Mouse (Mus musculus): Measurements from ENCODE around the gene Atp13a5. TPM values are rescaled to one million over a fixed set of nuclear protein-coding genes. Genes with fewer than 3 reads are reported as not detected.
A peak's percentile ranks its signal among the peaks of the same experiment; 100 is the strongest.

Atp13a5 gene
- under 1 TPM in 1 of 2 experiments, not detected in 1; 0.40 TPM for total RNA-seq (2021)
- long read RNA-seq, experiment 1, result 0 reads
- long read RNA-seq, experiment 2, result 0 reads

- DNase-seq (ENCODE audit: low spot score in 2 of 2), result no peak
These were observed at the start of gene Atp13a5 for GRCm38 (mm10) chr16:29378458-29378857. Atp13a5 (minus strand) TSS chr16:29378732.

GRCm38 (mm10) chr16:29414822-29415221, 36.3 kb upstream of the Atp13a5 start:
- DNase-seq (ENCODE audit: low spot score in 2 of 2), result no peak

GRCm38 (mm10) chr16:29407319-29407718, 28.8 kb upstream of the Atp13a5 start:
- DNase-seq (ENCODE audit: low spot score in 2 of 2), result no peak

- DNase-seq (ENCODE audit: low spot score in 2 of 2), result no peak
These were observed 20.5 kb upstream of the Atp13a5 start for GRCm38 (mm10) chr16:29399079-29399478.

- no peak for DNase-seq (ENCODE audit: low spot score in 2 of 2)
These were observed 6.2 kb upstream of the Atp13a5 start for GRCm38 (mm10) chr16:29384781-29385180.

- no peak for DNase-seq (ENCODE audit: low spot score in 2 of 2)
These were observed 3.9 kb downstream of the Atp13a5 start for GRCm38 (mm10) chr16:29374636-29375035.

GRCm38 (mm10) chr16:29331351-29332044, 47.0 kb downstream of the Atp13a5 start:
- DNase-seq (ENCODE audit: low spot score in 2 of 2), result no peak

GRCm38 (mm10) chr16:29330948-29331347, 47.6 kb downstream of the Atp13a5 start:
- DNase-seq (ENCODE audit: low spot score in 2 of 2), result no peak

- no peak for DNase-seq (ENCODE audit: low spot score in 2 of 2)
These were observed 49.3 kb downstream of the Atp13a5 start for GRCm38 (mm10) chr16:29329213-29329612.

- DNase-seq (ENCODE audit: low spot score in 2 of 2), result no peak
These were observed 50.6 kb downstream of the Atp13a5 start for GRCm38 (mm10) chr16:29327910-29328309.

- DNase-seq (ENCODE audit: low spot score in 2 of 2), result no peak
These were observed 53.2 kb downstream of the Atp13a5 start for GRCm38 (mm10) chr16:29325233-29325919.

GRCm38 (mm10) chr16:29320717-29321116, 57.8 kb downstream of the Atp13a5 start:
- no peak for DNase-seq (ENCODE audit: low spot score in 2 of 2)

GRCm38 (mm10) chr16:29315391-29315790, 63.1 kb downstream of the Atp13a5 start:
- no peak for DNase-seq (ENCODE audit: low spot score in 2 of 2)

GRCm38 (mm10) chr16:29314991-29315390, 63.5 kb downstream of the Atp13a5 start:
- DNase-seq (ENCODE audit: low spot score in 2 of 2), result no peak

- DNase-seq (ENCODE audit: low spot score in 2 of 2), result no peak
These were observed 80.9 kb downstream of the Atp13a5 start for GRCm38 (mm10) chr16:29297555-29298021.

- no peak for DNase-seq (ENCODE audit: low spot score in 2 of 2)
These were observed 97.8 kb downstream of the Atp13a5 start for GRCm38 (mm10) chr16:29280691-29281090.

GRCm38 (mm10) chr16:29254325-29254724, 124.2 kb downstream of the Atp13a5 start:
- no peak for DNase-seq (ENCODE audit: low spot score in 2 of 2)

- no peak for DNase-seq (ENCODE audit: low spot score in 2 of 2)
These were observed 142.6 kb downstream of the Atp13a5 start for GRCm38 (mm10) chr16:29235951-29236350.

GRCm38 (mm10) chr16:29216395-29217295, 161.9 kb downstream of the Atp13a5 start:
- no peak for DNase-seq (ENCODE audit: low spot score in 2 of 2)

- peak; percentile 24 to 26 for DNase-seq (ENCODE audit: low spot score in 2 of 2)
These were observed 168.7 kb downstream of the Atp13a5 start, which contains the start of gene Hrasls for GRCm38 (mm10) chr16:29209605-29210411. Hrasls (plus strand) TSS chr16:29209695.
